Mouse (Mus musculus) embryonic facial prominence, embryonic 15.5 days (tissue): ENCODE data around the gene Pip4k2a. TPM values are rescaled to one million over a fixed set of nuclear protein-coding genes. Genes with fewer than 3 reads are reported as not detected.

ENCODE experiments used
- ATAC-seq: fragments of 200-750 bp; cut with Nextera tagmentation; 2 replicates; pipeline ENCODE4 v1.8.0; 2017; ENCODE audit warnings: low read depth, moderate TSS enrichment; ENCODE audit not compliant: insufficient number of reproducible peaks, low FRiP score, low TSS enrichment
- H3K27ac ChIP-seq: fragments of 300-500 bp; sonication (generic); replicated peaks from 2 replicates; pipeline ENCODE4 v1.5.1; 2015; ENCODE audit warnings: mild to moderate bottlenecking, inconsistent platforms
- H3K27me3 ChIP-seq: fragments of 300-500 bp; sonication (generic); 2 replicates; pipeline ENCODE4 v1.6.1; 2015; ENCODE audit warnings: inconsistent platforms
- H3K36me3 ChIP-seq: fragments of 300-500 bp; sonication (generic); 2 replicates; pipeline ENCODE4 v1.6.1; 2015; ENCODE audit warnings: mild to moderate bottlenecking, inconsistent platforms
- H3K4me1 ChIP-seq: fragments of 300-500 bp; sonication (generic); 2 replicates; pipeline ENCODE4 v1.6.1; 2015; ENCODE audit warnings: inconsistent platforms
- H3K4me2 ChIP-seq: fragments of 300-500 bp; sonication (generic); replicated peaks from 2 replicates; pipeline ENCODE4 v1.6.1; 2015; ENCODE audit warnings: mild to moderate bottlenecking, inconsistent platforms
- H3K4me3 ChIP-seq: fragments of 300-500 bp; sonication (generic); replicated peaks from 2 replicates; pipeline ENCODE4 v1.5.1; 2015; ENCODE audit warnings: mild to moderate bottlenecking, inconsistent platforms
- H3K9ac ChIP-seq: fragments of 300-500 bp; sonication (generic); 2 replicates; pipeline ENCODE4 v1.6.1; 2015; ENCODE audit warnings: inconsistent platforms
- H3K9me3 ChIP-seq: fragments of 300-500 bp; sonication (generic); replicated peaks from 2 replicates; pipeline ENCODE4 v1.6.1; 2016; ENCODE audit warnings: inconsistent platforms
- WGBS: fragments of 180-500 bp; shearing (Covaris S2); methylation state at CpG from one replicate; pipeline ENCODE4 v1.1.7; 2015; 5-methylcytosine and 5-hydroxymethylcytosine counted together
- polyA plus RNA-seq: library from polyadenylated mRNA; unstranded; fragments of >200 nt; fragmentation: Nextera tagmentation; extraction: Ambion mirVana; gene quantifications from 2 replicates; pipeline ENCODE4 v1.2.1, GENCODE M21; 2015

Pip4k2a gene
- polyA plus RNA-seq, 1 experiment from 2014 or later: 10.8 TPM

GRCm38 (mm10) chr2:18921570-18922180 lies 76.3 kb downstream of the Pip4k2a start:
- Histone ChIP-seq H3K27me3 (no peaks in the 10 kb centered on the region), H3K4me2 (no peak overlapping the region), H3K4me1 (peaks cover 18% of the 10 kb centered on the region), H3K27ac (no peak overlapping the region), H3K9me3 (no peaks in the 10 kb centered on the region), H3K4me3 (no peak overlapping the region), H3K36me3 (no peaks in the 10 kb centered on the region), H3K9ac (no peak overlapping the region)
- 31% methylated on average over 1 of the region's 1 CpGs for WGBS
- no peak for ATAC-seq

- ATAC-seq: no peak
- no peaks in the 10 kb centered on the region for H3K27me3 ChIP-seq
- 25% methylated on average over 2 of the region's 2 CpGs for WGBS
- H3K9me3 ChIP-seq: no peaks in the 10 kb centered on the region
- no peak overlapping the region for H3K4me3 ChIP-seq
- H3K4me1 ChIP-seq: peaks cover 26% of the 10 kb centered on the region
- H3K36me3 ChIP-seq: no peaks in the 10 kb centered on the region
- H3K9ac ChIP-seq: no peak overlapping the region
- H3K27ac ChIP-seq: no peak overlapping the region
- no peak overlapping the region for H3K4me2 ChIP-seq
Measured at GRCm38 (mm10) chr2:18920461-18920877, 77.5 kb downstream of the Pip4k2a start.

- H3K4me1 ChIP-seq: peaks cover 26% of the 10 kb centered on the region
- no peaks in the 10 kb centered on the region for H3K36me3 ChIP-seq
- no peak overlapping the region for H3K9ac ChIP-seq
- H3K27ac ChIP-seq: no peak overlapping the region
- H3K9me3 ChIP-seq: no peaks in the 10 kb centered on the region
- H3K4me2 ChIP-seq: no peak overlapping the region
- H3K27me3 ChIP-seq: no peaks in the 10 kb centered on the region
- H3K4me3 ChIP-seq: no peak overlapping the region
- 54% methylated on average over 5 of the region's 5 CpGs for WGBS
- ATAC-seq: no peak
Measured at GRCm38 (mm10) chr2:18919797-18920354, 78.0 kb downstream of the Pip4k2a start.

- Histone ChIP-seq H3K4me2 (no peak overlapping the region), H3K27ac (no peak overlapping the region), H3K4me3 (no peak overlapping the region), H3K9me3 (no peaks in the 10 kb centered on the region), H3K36me3 (no peaks in the 10 kb centered on the region), H3K4me1 (peaks cover 25% of the 10 kb centered on the region), H3K9ac (no peak overlapping the region), H3K27me3 (no peaks in the 10 kb centered on the region)
- WGBS: 89% methylated on average over 2 of the region's 2 CpGs
- ATAC-seq: no peak
Measured at GRCm38 (mm10) chr2:18917838-18918237, 80.1 kb downstream of the Pip4k2a start.

GRCm38 (mm10) chr2:18917380-18917750 lies 80.6 kb downstream of the Pip4k2a start:
- Histone ChIP-seq H3K27me3 (no peaks in the 10 kb centered on the region), H3K9me3 (no peaks in the 10 kb centered on the region), H3K27ac (no peak overlapping the region), H3K4me1 (peaks cover 25% of the 10 kb centered on the region), H3K4me3 (no peak overlapping the region), H3K9ac (no peak overlapping the region), H3K36me3 (no peaks in the 10 kb centered on the region), H3K4me2 (no peak overlapping the region)
- 82% methylated on average over 1 of the region's 1 CpGs for WGBS
- no peak for ATAC-seq

GRCm38 (mm10) chr2:18916615-18917379 lies 81.1 kb downstream of the Pip4k2a start:
- WGBS: 71% methylated on average over 14 of the region's 14 CpGs
- Histone ChIP-seq H3K4me1 (peaks cover 25% of the 10 kb centered on the region), H3K4me3 (no peak overlapping the region), H3K36me3 (no peaks in the 10 kb centered on the region), H3K4me2 (no peak overlapping the region), H3K27me3 (no peaks in the 10 kb centered on the region), H3K27ac (no peak overlapping the region), H3K9ac (no peak overlapping the region), H3K9me3 (no peaks in the 10 kb centered on the region)
- no peak for ATAC-seq

- Histone ChIP-seq H3K27ac (no peak overlapping the region), H3K4me3 (no peak overlapping the region), H3K27me3 (no peaks in the 10 kb centered on the region), H3K9me3 (no peaks in the 10 kb centered on the region), H3K36me3 (no peaks in the 10 kb centered on the region), H3K9ac (no peak overlapping the region), H3K4me1 (peaks cover 25% of the 10 kb centered on the region), H3K4me2 (no peak overlapping the region)
- ATAC-seq: no peak
- 50% methylated on average over 2 of the region's 2 CpGs for WGBS
Measured at GRCm38 (mm10) chr2:18916042-18916407, 81.9 kb downstream of the Pip4k2a start.

GRCm38 (mm10) chr2:18915372-18916041 lies 82.4 kb downstream of the Pip4k2a start:
- no peak for ATAC-seq
- no peak overlapping the region for H3K9ac ChIP-seq
- H3K4me1 ChIP-seq: peaks cover 25% of the 10 kb centered on the region
- H3K4me2 ChIP-seq: no peak overlapping the region
- WGBS: 51% methylated on average over 9 of the region's 9 CpGs
- no peaks in the 10 kb centered on the region for H3K9me3 ChIP-seq
- H3K4me3 ChIP-seq: no peak overlapping the region
- no peaks in the 10 kb centered on the region for H3K36me3 ChIP-seq
- no peak overlapping the region; the same call in 1 of the 2 replicates for H3K27ac ChIP-seq
- H3K27me3 ChIP-seq: no peaks in the 10 kb centered on the region

GRCm38 (mm10) chr2:18914750-18915149 lies 83.2 kb downstream of the Pip4k2a start:
- no peak overlapping the region for H3K4me2 ChIP-seq
- H3K4me1 ChIP-seq: peaks cover 18% of the 10 kb centered on the region
- H3K9me3 ChIP-seq: no peaks in the 10 kb centered on the region
- H3K9ac ChIP-seq: no peak overlapping the region
- H3K27me3 ChIP-seq: no peaks in the 10 kb centered on the region
- no peak overlapping the region for H3K27ac ChIP-seq
- 39% methylated on average over 2 of the region's 2 CpGs for WGBS
- no peaks in the 10 kb centered on the region for H3K36me3 ChIP-seq
- no peak for ATAC-seq
- no peak overlapping the region for H3K4me3 ChIP-seq

- Histone ChIP-seq H3K27ac (no peak overlapping the region), H3K4me1 (peaks cover 18% of the 10 kb centered on the region; the same call in 1 of the 2 replicates), H3K9ac (no peak overlapping the region), H3K36me3 (no peaks in the 10 kb centered on the region), H3K4me2 (no peak overlapping the region), H3K4me3 (no peak overlapping the region), H3K27me3 (no peaks in the 10 kb centered on the region), H3K9me3 (no peaks in the 10 kb centered on the region)
- ATAC-seq: no peak
- 35% methylated on average over 3 of the region's 3 CpGs for WGBS
Measured at GRCm38 (mm10) chr2:18913642-18914041, 84.3 kb downstream of the Pip4k2a start.

GRCm38 (mm10) chr2:18911251-18911934 lies 86.5 kb downstream of the Pip4k2a start:
- no peak overlapping the region for H3K9ac ChIP-seq
- ATAC-seq: no peak
- no peak overlapping the region for H3K4me2 ChIP-seq
- no peaks in the 10 kb centered on the region for H3K9me3 ChIP-seq
- peaks cover 15% of the 10 kb centered on the region; the same call in 1 of the 2 replicates for H3K4me1 ChIP-seq
- no peak overlapping the region for H3K27ac ChIP-seq
- no peaks in the 10 kb centered on the region for H3K27me3 ChIP-seq
- H3K4me3 ChIP-seq: no peak overlapping the region
- 85% methylated on average over 6 of the region's 6 CpGs for WGBS
- H3K36me3 ChIP-seq: no peaks in the 10 kb centered on the region
